Mouse (Mus musculus) limb, embryonic 10.5 days (tissue): ENCODE results near the gene Tmem140. TPM values are rescaled to one million over a fixed set of nuclear protein-coding genes. Genes with fewer than 3 reads are reported as not detected.

Experiments used
- polyA plus RNA-seq: library from polyadenylated mRNA; unstranded; fragments of >200 nt; fragmentation: Nextera tagmentation; extraction: Ambion mirVana; gene quantifications from 2 replicates; pipeline ENCODE4 v1.2.1, GENCODE M21; 2016

Tmem140 gene
- polyA plus RNA-seq, 1 experiment from 2014 or later = 2.7 TPM

Other genes with a start within 250 kb of the Tmem140 start
- gene Agbl3, start 82.7 kb upstream of the Tmem140 start, polyA plus RNA-seq = 2.2 and 4.7 TPM in 2 replicates
- 19.6 and 20.1 TPM in 2 replicates for gene Cyren, start 14.9 kb downstream of the Tmem140 start, polyA plus RNA-seq
- gene Wdr91, start 47.7 kb downstream of the Tmem140 start, polyA plus RNA-seq = 9.6 and 13.0 TPM in 2 replicates
- not detected in 2 replicates for gene Stra8, start 57.0 kb downstream of the Tmem140 start, polyA plus RNA-seq
- gene Slc23a4, start 125.3 kb downstream of the Tmem140 start, polyA plus RNA-seq = 0.18 and 0.45 TPM in 2 replicates